Mouse (Mus musculus): Measurements from ENCODE around the gene Twist1. TPM values are rescaled to one million over a fixed set of nuclear protein-coding genes. Genes with fewer than 3 reads are reported as not detected.

The Twist1 gene
- polyA plus RNA-seq, 1 experiment from 2014 or later: 35.6 TPM

DNA sequence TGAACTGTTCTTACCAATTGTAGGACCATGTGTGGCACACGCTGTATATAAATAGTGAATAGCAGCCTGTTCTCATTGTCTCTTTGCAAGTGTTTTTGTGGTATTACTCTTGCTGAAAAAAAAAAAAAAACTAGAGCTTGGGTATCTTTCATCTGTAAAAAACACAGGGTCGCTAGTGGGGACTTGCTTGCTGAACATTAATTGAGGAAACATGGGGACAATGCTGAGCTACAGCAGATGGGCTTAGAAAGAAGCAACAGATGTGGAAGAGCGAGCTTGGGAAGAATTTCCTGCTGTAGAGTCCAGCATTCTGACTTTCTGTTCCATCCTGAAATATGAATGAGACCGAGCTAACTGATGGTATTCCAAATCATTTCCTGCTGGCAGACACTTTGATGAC, 22.7 kb downstream of the Twist1 start:
- Histone ChIP-seq H3K4me1 (peaks cover 25% of the 10 kb centered on the region), H3K36me3 (replicated peaks) (no peaks in the 10 kb centered on the region), H3K9me3 (no peaks in the 10 kb centered on the region), H3K27me3 (replicated peaks; ENCODE audit: low read depth, poor library complexity, severe bottlenecking) (no peaks in the 10 kb centered on the region), H3K27ac (replicated peaks) (no peak overlapping the region; the same call in 1 of the 2 replicates), H3K4me3 (no peak overlapping the region)
- 70% methylated on average over 4 of the region's 4 CpGs for WGBS
- DNase-seq (ENCODE audit: low spot score): no peak

- no peaks in the 10 kb centered on the region for H3K36me3 ChIP-seq (replicated peaks)
- peaks cover 21% of the 10 kb centered on the region for H3K4me1 ChIP-seq
- no peak overlapping the region for H3K4me3 ChIP-seq
- 49% methylated on average over 7 of the region's 7 CpGs for WGBS
- no peak for DNase-seq (ENCODE audit: low spot score)
- no peak overlapping the region for H3K27ac ChIP-seq (replicated peaks)
- no peaks in the 10 kb centered on the region for H3K27me3 ChIP-seq (replicated peaks; ENCODE audit: low read depth, poor library complexity, severe bottlenecking)
- no peaks in the 10 kb centered on the region for H3K9me3 ChIP-seq
Measured at GRCm38 (mm10) chr12:33981433-33981832, 24.0 kb downstream of the Twist1 start.

DNA sequence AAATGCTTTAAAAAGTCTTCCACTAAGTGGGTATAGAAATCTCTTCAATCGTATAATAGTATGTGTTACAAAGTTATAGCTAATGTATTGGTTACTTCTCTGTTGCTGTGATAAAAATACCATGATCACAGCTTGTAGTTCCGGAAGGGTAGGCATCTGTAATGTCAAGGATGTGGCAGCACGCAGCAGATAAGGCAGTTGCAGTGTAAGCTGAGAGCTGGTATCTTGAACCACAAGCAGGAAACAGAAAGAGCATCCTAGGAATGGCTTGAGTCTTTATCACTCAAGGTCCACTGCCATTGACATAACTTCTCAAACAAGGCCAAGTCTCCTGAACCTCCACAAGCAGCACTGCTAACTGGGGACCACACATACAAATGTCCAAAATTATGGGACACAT, 35.7 kb downstream of the Twist1 start:
- no peak for DNase-seq (ENCODE audit: low spot score)
- WGBS: 93% methylated on average over 3 of the region's 3 CpGs
- no peaks in the 10 kb centered on the region for H3K27me3 ChIP-seq (replicated peaks; ENCODE audit: low read depth, poor library complexity, severe bottlenecking)
- H3K4me3 ChIP-seq: no peak overlapping the region
- H3K36me3 ChIP-seq (replicated peaks): no peaks in the 10 kb centered on the region
- H3K27ac ChIP-seq (replicated peaks): no peak overlapping the region
- no peaks in the 10 kb centered on the region for H3K9me3 ChIP-seq
- no peaks in the 10 kb centered on the region for H3K4me1 ChIP-seq

Other genes starting within 250 kb of the Twist1 start
- gene Ferd3l, start 29.2 kb upstream of the Twist1 start, polyA plus RNA-seq (2016; fragmentation: Nextera tagmentation; extraction: Ambion mirVana): 0.52 TPM in 1 of 2 replicates, not detected in the other